Mouse (Mus musculus): ENCODE results near the gene Myocd. TPM values are rescaled to one million over a fixed set of nuclear protein-coding genes. Genes with fewer than 3 reads are reported as not detected.

Gene Myocd
- polyA plus RNA-seq, 1 experiment from 2014 or later: 63.0 TPM

DNA sequence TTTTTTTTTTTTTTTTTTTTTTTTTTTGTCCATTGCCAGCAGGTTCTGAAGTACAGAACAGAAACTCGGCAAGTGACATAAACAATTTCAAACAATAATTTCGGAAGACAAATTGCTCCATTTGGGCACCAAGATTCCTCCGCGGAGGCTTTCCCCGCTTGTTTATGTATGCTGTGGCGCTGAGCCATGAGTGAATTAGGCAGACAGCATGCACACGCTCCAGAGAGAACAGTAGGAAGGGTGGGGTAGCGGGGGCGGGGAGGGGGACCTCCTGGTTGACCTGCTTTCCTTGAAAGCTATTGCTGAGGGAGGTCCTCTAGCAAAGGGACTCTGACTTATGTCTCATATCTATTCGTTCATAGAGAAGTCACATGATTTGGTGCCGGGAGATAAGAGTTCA is 13.6 kb downstream of the Myocd start:
- no peaks in the 10 kb centered on the region for H3K9me3 ChIP-seq (replicated peaks)
- no peaks in the 10 kb centered on the region for H3K27me3 ChIP-seq
- H3K36me3 ChIP-seq: no peaks in the 10 kb centered on the region
- peak overlapping the region; percentile 50 for H3K27ac ChIP-seq
- ATAC-seq (replicated peaks; ENCODE audit: insufficient number of reproducible peaks, insufficient read depth, low FRiP score, low read depth): no peak
- no peak overlapping the region for H3K4me3 ChIP-seq
- peak overlapping the region; percentile 20 for H3K4me2 ChIP-seq
- WGBS: 53% methylated on average over 11 of the region's 11 CpGs
- no peak overlapping the region for H3K9ac ChIP-seq
- H3K4me1 ChIP-seq (replicated peaks): peaks cover 53% of the 10 kb centered on the region

DNA sequence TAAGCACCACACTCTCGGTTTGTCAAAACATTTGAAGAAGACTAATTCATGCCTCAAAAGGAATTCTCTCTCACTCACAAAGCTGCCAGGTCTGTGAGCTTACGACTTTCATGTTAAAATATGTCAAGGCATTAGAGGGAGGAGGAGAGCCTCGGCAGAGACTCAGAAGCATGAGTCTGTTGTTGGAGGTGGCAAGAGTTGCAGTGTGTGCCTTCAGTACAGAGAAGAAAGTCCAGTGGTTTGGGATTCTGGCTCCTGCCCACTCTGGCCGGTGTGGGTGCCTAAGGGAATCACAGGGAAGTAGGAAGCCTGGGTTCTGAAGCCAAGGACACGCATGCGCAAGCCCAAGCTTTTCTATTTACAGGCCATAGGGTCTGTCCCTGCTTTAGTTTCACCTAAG is 14.2 kb downstream of the Myocd start:
- Histone ChIP-seq H3K4me1 (replicated peaks) (peaks cover 53% of the 10 kb centered on the region), H3K4me2 (peak overlapping the region; percentile 20; the same call in 1 of the 2 replicates), H3K27me3 (no peaks in the 10 kb centered on the region), H3K9ac (peak overlapping the region; percentile 12; the same call in 1 of the 2 replicates), H3K4me3 (no peak overlapping the region), H3K9me3 (replicated peaks) (no peaks in the 10 kb centered on the region), H3K36me3 (no peaks in the 10 kb centered on the region), H3K27ac (peak overlapping the region; percentile 50)
- ATAC-seq (replicated peaks; ENCODE audit: insufficient number of reproducible peaks, insufficient read depth, low FRiP score, low read depth): no peak
- 48% methylated on average over 6 of the region's 6 CpGs for WGBS

DNA sequence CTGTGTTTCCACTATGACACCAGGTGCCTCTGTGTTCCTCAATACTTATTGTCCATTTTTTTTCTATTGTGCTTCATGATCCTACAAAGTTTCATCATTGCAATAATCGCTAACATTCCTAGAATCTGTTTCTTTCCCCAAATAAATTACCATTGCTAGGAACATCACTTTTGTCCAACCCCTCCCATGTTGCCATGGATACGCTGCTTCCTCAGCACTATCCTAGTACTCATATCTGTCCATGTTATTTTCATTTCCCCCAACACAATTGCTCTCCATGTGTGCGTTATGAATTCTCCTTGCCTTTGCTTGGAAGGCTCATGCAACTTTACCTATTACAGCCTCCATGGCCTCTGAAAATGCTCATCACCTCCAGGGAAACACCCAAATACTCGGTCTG is 19.4 kb downstream of the Myocd start:
- Histone ChIP-seq H3K9me3 (replicated peaks) (no peaks in the 10 kb centered on the region), H3K4me2 (no peak overlapping the region), H3K27me3 (no peaks in the 10 kb centered on the region), H3K4me3 (no peak overlapping the region), H3K27ac (no peak overlapping the region), H3K36me3 (no peaks in the 10 kb centered on the region), H3K9ac (no peak overlapping the region), H3K4me1 (replicated peaks) (peaks cover 39% of the 10 kb centered on the region)
- ATAC-seq (replicated peaks; ENCODE audit: insufficient number of reproducible peaks, insufficient read depth, low FRiP score, low read depth): no peak
- WGBS: 93% methylated on average over 4 of the region's 4 CpGs

DNA sequence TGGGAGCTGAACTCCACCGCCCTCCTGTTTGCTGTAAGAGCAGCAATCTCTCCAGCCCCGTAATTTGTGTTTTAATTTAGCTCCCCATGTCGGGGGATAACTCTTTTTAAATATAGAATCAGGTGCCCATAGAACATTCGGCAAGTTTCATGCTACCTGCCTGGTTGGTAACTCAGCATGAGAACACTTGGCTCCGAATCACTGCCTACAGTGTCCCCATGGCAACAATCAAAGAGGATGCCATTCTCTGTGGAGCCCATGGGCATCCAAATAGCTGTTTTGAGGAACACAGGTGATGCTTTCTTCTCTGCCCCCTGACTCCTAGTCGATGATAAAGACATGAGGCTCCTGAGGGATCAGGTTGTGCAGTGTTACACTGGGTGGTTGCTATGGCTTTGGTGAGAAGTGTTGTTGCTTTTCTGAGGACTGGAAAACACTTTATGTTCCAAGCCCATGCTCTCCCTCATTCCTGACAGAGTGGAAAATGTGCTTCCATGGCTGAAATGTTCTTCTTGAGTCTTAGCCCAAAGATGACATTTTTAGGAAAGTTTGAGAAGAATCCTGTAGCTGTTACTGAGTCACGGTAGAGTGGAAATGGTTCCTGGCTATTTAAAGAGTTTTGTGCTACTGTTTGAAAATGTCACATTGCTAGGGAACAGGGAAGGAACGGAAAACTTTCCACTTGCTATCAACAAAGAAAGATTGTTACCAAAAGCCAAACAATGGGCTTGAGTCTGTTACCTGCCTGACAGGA is 23.3 kb downstream of the Myocd start:
- Histone ChIP-seq H3K4me1 (replicated peaks) (peaks cover 36% of the 10 kb centered on the region), H3K36me3 (no peaks in the 10 kb centered on the region), H3K27me3 (no peaks in the 10 kb centered on the region), H3K4me2 (no peak overlapping the region), H3K9me3 (replicated peaks) (no peaks in the 10 kb centered on the region), H3K4me3 (no peak overlapping the region), H3K27ac (peak overlapping the region; percentile 20; the same call in 1 of the 2 replicates), H3K9ac (no peak overlapping the region)
- ATAC-seq (replicated peaks; ENCODE audit: insufficient number of reproducible peaks, insufficient read depth, low FRiP score, low read depth): no peak
- 45% methylated on average over 8 of the region's 8 CpGs for WGBS

DNA sequence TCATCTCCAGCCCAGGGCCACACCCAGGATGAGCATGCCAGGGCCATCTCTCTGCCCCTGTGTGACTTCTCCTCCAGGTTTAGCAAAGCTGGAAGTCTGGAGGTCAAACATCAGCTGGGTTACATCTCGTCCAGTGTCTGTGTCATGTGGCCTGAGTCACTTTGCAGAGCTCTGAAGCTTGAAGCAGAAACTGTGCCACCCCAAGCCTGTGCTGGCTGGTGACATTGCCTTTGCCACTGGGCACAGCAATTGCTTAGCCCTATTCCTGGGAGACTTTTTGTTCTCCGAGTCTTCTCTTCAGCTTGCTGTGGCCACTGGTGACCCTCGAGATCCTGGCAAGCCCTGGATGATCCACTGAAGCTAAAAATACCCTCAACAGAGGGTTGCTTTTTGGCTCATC is 26.2 kb downstream of the Myocd start:
- ATAC-seq (replicated peaks; ENCODE audit: insufficient number of reproducible peaks, insufficient read depth, low FRiP score, low read depth): no peak
- H3K4me3 ChIP-seq: no peak overlapping the region
- H3K4me2 ChIP-seq: no peak overlapping the region
- H3K4me1 ChIP-seq (replicated peaks): peaks cover 36% of the 10 kb centered on the region
- no peak overlapping the region for H3K9ac ChIP-seq
- no peaks in the 10 kb centered on the region for H3K27me3 ChIP-seq
- WGBS: 27% methylated on average over 3 of the region's 3 CpGs
- no peaks in the 10 kb centered on the region; the same call in 1 of the 2 replicates for H3K36me3 ChIP-seq
- peak overlapping the region; percentile 50 for H3K27ac ChIP-seq
- no peaks in the 10 kb centered on the region for H3K9me3 ChIP-seq (replicated peaks)

DNA sequence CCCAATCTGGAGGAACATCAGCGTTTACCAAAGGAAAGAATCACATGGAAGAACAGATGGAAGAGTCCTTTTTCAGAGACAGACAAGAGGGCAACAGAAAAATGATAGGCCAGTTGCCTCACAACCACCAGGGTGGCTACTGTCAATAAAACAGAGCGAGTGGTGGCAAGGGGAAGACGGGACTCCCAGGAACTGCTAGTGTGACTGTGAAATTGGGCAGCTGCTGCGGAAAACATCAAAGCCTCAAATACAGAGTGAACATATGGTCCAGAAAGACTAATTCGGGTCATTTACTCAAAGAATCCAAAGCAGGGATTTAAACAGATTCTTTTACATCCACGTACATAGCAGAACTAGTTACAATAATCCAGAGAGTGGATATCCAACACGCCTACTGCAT is 29.3 kb downstream of the Myocd start:
- 77% methylated on average over 7 of the region's 7 CpGs for WGBS
- Histone ChIP-seq H3K27ac (no peak overlapping the region), H3K27me3 (no peaks in the 10 kb centered on the region), H3K4me3 (no peak overlapping the region), H3K9me3 (replicated peaks) (no peaks in the 10 kb centered on the region), H3K4me1 (replicated peaks) (peaks cover 40% of the 10 kb centered on the region), H3K36me3 (no peaks in the 10 kb centered on the region; the same call in 1 of the 2 replicates), H3K4me2 (no peak overlapping the region), H3K9ac (no peak overlapping the region)
- no peak for ATAC-seq (replicated peaks; ENCODE audit: insufficient number of reproducible peaks, insufficient read depth, low FRiP score, low read depth)

DNA sequence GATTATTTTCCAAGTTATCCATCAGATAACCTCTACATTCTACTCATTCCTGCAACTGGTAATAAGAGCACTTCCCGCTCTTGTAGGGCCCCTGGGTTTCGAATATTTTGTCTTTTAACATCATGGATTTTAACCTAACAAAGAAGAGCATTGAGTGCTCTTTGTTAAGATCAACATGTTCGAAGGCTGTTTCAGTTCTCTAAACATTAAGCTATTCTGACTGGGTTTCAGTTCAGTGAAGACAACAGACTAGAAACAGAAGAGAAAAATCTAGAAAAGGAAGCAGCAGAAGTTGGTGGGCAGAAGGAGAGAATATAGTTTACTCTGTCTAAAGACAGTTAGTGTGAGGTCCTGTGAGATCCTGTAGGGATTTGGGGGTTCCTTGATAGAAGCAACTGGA is 31.9 kb downstream of the Myocd start:
- no peaks in the 10 kb centered on the region for H3K9me3 ChIP-seq (replicated peaks)
- peaks cover 2% of the 10 kb centered on the region; the same call in 1 of the 2 replicates for H3K36me3 ChIP-seq
- peaks cover 35% of the 10 kb centered on the region for H3K4me1 ChIP-seq (replicated peaks)
- no peak for ATAC-seq (replicated peaks; ENCODE audit: insufficient number of reproducible peaks, insufficient read depth, low FRiP score, low read depth)
- WGBS: 76% methylated on average over 3 of the region's 3 CpGs
- no peak overlapping the region for H3K9ac ChIP-seq
- H3K4me2 ChIP-seq: no peak overlapping the region
- 0 out of 2 replicates have a peak overlapping the region, but pooled peaks have one; percentile 18 for H3K27ac ChIP-seq
- no peaks in the 10 kb centered on the region for H3K27me3 ChIP-seq
- H3K4me3 ChIP-seq: no peak overlapping the region

DNA sequence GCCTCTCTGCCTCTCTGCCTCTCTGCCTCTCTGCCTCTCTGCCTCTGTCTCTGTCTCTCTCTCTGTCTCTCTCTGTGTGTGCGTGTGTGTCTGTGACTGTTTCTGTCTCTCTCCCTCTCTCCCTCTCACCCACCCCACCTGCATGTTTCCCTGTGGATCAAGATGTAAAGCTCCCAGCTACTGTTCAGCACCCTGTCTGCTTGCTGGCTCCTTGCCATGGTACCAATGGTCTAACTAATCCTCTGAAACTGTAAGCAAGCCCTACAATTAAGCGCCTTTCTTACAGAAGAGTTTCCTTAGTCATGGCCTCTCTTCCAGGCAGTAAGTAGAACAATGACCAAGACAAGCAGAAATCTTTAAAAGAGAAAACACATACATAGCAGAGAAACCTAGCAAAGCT is 32.9 kb downstream of the Myocd start:
- Histone ChIP-seq H3K4me1 (replicated peaks) (peaks cover 35% of the 10 kb centered on the region), H3K9ac (no peak overlapping the region), H3K27ac (peak overlapping the region; percentile 79)

DNA sequence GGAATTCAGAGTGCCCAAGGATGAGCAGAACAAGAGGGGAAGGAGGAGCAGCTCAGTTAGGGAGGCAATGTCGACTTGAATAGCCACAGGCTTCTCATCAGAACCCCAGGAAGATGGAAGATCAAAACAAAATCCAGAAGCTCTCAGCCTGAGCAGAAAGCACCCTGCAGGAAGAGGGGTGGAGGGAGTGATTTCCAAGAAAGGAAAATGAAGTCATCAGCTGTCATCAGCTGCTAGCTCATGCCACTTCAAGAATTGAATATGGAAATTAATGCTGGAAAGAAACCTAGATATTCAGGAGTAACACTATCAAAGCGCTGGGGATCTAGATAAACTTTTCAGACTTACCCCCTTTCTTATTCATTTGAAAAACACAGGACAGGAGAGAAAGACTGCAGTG is 34.4 kb downstream of the Myocd start:
- Histone ChIP-seq H3K9ac (0 out of 2 replicates have a peak overlapping the region, but pooled peaks have one; percentile 17), H3K4me3 (no peak overlapping the region), H3K36me3 (peaks cover 4% of the 10 kb centered on the region; the same call in 1 of the 2 replicates), H3K27me3 (no peaks in the 10 kb centered on the region), H3K9me3 (replicated peaks) (no peaks in the 10 kb centered on the region), H3K27ac (peak overlapping the region; percentile 79), H3K4me1 (replicated peaks) (peaks cover 40% of the 10 kb centered on the region), H3K4me2 (0 out of 2 replicates have a peak overlapping the region, but pooled peaks have one; percentile 10)
- 0 out of 2 replicates have a peak, but pooled peaks have one; percentile 39 for ATAC-seq (replicated peaks; ENCODE audit: insufficient number of reproducible peaks, insufficient read depth, low FRiP score, low read depth)
- WGBS: 20% methylated on average over 2 of the region's 2 CpGs

More for the DNA sequence above, 32.9 kb downstream of the Myocd start:
- 67% methylated on average over 2 of the region's 2 CpGs for WGBS
- H3K27me3 ChIP-seq: no peaks in the 10 kb centered on the region
- H3K9me3 ChIP-seq (replicated peaks): no peaks in the 10 kb centered on the region
- no peak for ATAC-seq (replicated peaks; ENCODE audit: insufficient number of reproducible peaks, insufficient read depth, low FRiP score, low read depth)
- peaks cover 4% of the 10 kb centered on the region; the same call in 1 of the 2 replicates for H3K36me3 ChIP-seq
- no peak overlapping the region for H3K4me2 ChIP-seq
- no peak overlapping the region for H3K4me3 ChIP-seq

DNA sequence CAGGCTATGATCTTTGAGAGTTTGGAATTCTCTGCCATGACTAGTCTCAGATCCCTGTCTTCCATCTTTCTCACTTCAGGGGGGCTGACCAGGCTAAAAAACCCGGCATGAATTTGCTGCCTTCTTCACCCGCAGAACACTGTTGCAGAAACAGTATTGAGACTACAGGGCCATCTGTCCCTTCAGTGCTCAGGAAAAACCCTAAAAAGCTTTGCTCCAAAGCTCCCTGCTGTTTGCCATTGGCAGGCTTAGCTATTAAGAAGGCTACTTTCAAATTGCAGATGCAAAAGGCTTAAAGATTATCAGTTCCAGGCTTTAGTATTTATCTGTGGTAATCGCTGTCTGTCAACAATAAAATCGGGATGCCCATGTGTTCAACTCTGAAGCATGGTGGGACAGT is 38.0 kb downstream of the Myocd start:
- Histone ChIP-seq H3K9ac (no peak overlapping the region), H3K4me3 (no peak overlapping the region), H3K36me3 (peaks cover 4% of the 10 kb centered on the region; the same call in 1 of the 2 replicates), H3K27me3 (no peaks in the 10 kb centered on the region), H3K27ac (no peak overlapping the region), H3K4me1 (replicated peaks) (peaks cover 47% of the 10 kb centered on the region), H3K4me2 (no peak overlapping the region), H3K9me3 (replicated peaks) (no peaks in the 10 kb centered on the region)
- no peak for ATAC-seq (replicated peaks; ENCODE audit: insufficient number of reproducible peaks, insufficient read depth, low FRiP score, low read depth)
- WGBS: 71% methylated on average over 4 of the region's 4 CpGs

DNA sequence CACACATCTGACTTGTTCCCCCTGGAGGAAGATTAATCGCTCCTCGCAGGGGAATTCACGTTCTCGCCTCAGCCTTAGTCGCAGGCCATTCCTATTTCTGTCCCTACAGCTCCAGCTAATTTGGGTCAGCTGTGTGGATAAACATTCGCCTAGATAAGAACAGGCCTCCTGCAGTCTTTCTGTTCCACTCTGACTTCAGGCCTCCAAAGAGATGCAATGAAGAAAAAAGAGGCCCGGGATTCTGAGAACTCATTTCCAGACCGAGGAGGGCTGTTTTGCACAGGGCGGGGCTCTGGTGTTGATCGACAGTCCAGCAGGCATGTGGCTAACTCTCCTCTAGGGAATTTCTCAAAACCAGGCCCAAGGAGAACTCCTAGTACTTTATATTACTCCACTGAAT is 43.0 kb downstream of the Myocd start:
- Histone ChIP-seq H3K4me3 (no peak overlapping the region), H3K4me2 (peak overlapping the region; percentile 25), H3K27ac (peak overlapping the region; percentile 86), H3K9me3 (replicated peaks) (no peaks in the 10 kb centered on the region), H3K27me3 (no peaks in the 10 kb centered on the region), H3K4me1 (replicated peaks) (peaks cover 54% of the 10 kb centered on the region), H3K36me3 (peaks cover 22% of the 10 kb centered on the region; the same call in 1 of the 2 replicates), H3K9ac (peak overlapping the region; percentile 16; the same call in 1 of the 2 replicates)
- 9% methylated on average over 10 of the region's 10 CpGs for WGBS
- ATAC-seq (replicated peaks; ENCODE audit: insufficient number of reproducible peaks, insufficient read depth, low FRiP score, low read depth): peak; percentile 63
